Mouse (Mus musculus) naive thymus-derived CD4-positive, alpha-beta T cell, adult 2 months (primary cell): Measurements from ENCODE around the gene Eef1akmt1.

Experiments
- DNase-seq: peaks from one replicate; pipeline ENCODE4 v3.0.0-alpha.2; 2011; ENCODE audit warnings: low read depth

Eef1akmt1 gene

GRCm38 (mm10) chr14:57546557-57547021, 24.8 kb downstream of the Eef1akmt1 start:
- no peak for DNase-seq

- DNase-seq = no peak
Observed at GRCm38 (mm10) chr14:57546131-57546530, 25.3 kb downstream of the Eef1akmt1 start.

- DNase-seq = no peak
Observed at GRCm38 (mm10) chr14:57545526-57545925, 25.9 kb downstream of the Eef1akmt1 start.

GRCm38 (mm10) chr14:57543420-57544039, 27.9 kb downstream of the Eef1akmt1 start:
- no peak for DNase-seq

- DNase-seq = no peak
Observed at GRCm38 (mm10) chr14:57542231-57542630, 29.2 kb downstream of the Eef1akmt1 start.

- no peak for DNase-seq
Observed at GRCm38 (mm10) chr14:57540683-57541082, 30.7 kb downstream of the Eef1akmt1 start.

- no peak for DNase-seq
Observed at GRCm38 (mm10) chr14:57537261-57538015, 34.0 kb downstream of the Eef1akmt1 start.

GRCm38 (mm10) chr14:57536820-57537219, 34.6 kb downstream of the Eef1akmt1 start:
- no peak for DNase-seq

- no peak for DNase-seq
Observed at GRCm38 (mm10) chr14:57535646-57536045, 35.8 kb downstream of the Eef1akmt1 start.

GRCm38 (mm10) chr14:57534961-57535360, 36.5 kb downstream of the Eef1akmt1 start:
- no peak for DNase-seq

GRCm38 (mm10) chr14:57534346-57534745, 37.1 kb downstream of the Eef1akmt1 start:
- DNase-seq = no peak

GRCm38 (mm10) chr14:57533841-57534240, 37.6 kb downstream of the Eef1akmt1 start:
- no peak for DNase-seq

GRCm38 (mm10) chr14:57533214-57533613, 38.2 kb downstream of the Eef1akmt1 start:
- peak; percentile 55 for DNase-seq

- no peak for DNase-seq
Observed at GRCm38 (mm10) chr14:57532577-57532976, 38.8 kb downstream of the Eef1akmt1 start.

- DNase-seq = no peak
Observed at GRCm38 (mm10) chr14:57529786-57530515, 41.5 kb downstream of the Eef1akmt1 start.

- no peak for DNase-seq
Observed at GRCm38 (mm10) chr14:57529086-57529785, 42.2 kb downstream of the Eef1akmt1 start.

GRCm38 (mm10) chr14:57527598-57527997, 43.8 kb downstream of the Eef1akmt1 start:
- no peak for DNase-seq

- no peak for DNase-seq
Observed at GRCm38 (mm10) chr14:57527122-57527521, 44.3 kb downstream of the Eef1akmt1 start.

- peak; percentile 8 for DNase-seq
Observed at GRCm38 (mm10) chr14:57526050-57526623, 45.3 kb downstream of the Eef1akmt1 start.

GRCm38 (mm10) chr14:57525388-57526049, 45.9 kb downstream of the Eef1akmt1 start:
- DNase-seq = peak; percentile 53
